Mouse (Mus musculus) layer of hippocampus, postnatal 25 days (tissue): ENCODE results near the gene Gm49337. TPM values are rescaled to one million over a fixed set of nuclear protein-coding genes. Genes with fewer than 3 reads are reported as not detected.

Experiments
- DNase-seq, 2 experiments: peaks; one replicate each; pipeline ENCODE4 v3.0.0; 2022; ENCODE audit warnings: mixed read lengths in 2 of 2, low spot score in 1 of 2; ENCODE audit errors: extremely low spot score in 1 of 2
- total RNA-seq, 2 experiments: library from RNA; stranded (reverse); gene quantifications; 2 replicates each; pipeline ENCODE4 v1.2.3; 2021

The Gm49337 gene
- total RNA-seq, 2 experiments from 2014 or later: 2.9 TPM; not detected in 1

- peak in 1 of 2 experiments; percentile 37 for DNase-seq
Measured at GRCm38 (mm10) chr4:116160769-116161168, 12.4 kb upstream of the Gm49337 start.

GRCm38 (mm10) chr4:116162142-116162541 is 11.0 kb upstream of the Gm49337 start:
- no peak for DNase-seq

- no peak for DNase-seq
Measured at GRCm38 (mm10) chr4:116164759-116165554, 8.2 kb upstream of the Gm49337 start.

- no peak for DNase-seq
Measured at GRCm38 (mm10) chr4:116165708-116166407, 7.3 kb upstream of the Gm49337 start.

GRCm38 (mm10) chr4:116167404-116167803 is 5.8 kb upstream of the Gm49337 start, which contains the start of gene Tspan1:
Gene Tspan1, minus strand, starts transcription at chr4:116167601.
- DNase-seq: no peak

GRCm38 (mm10) chr4:116168617-116169352 is 4.4 kb upstream of the Gm49337 start:
- DNase-seq: peak in 1 of 2 experiments; percentile 90

GRCm38 (mm10) chr4:116169353-116169672 is 3.9 kb upstream of the Gm49337 start:
- DNase-seq: no peak

GRCm38 (mm10) chr4:116173752-116174151 is 568 bp downstream of the Gm49337 start:
- DNase-seq: no peak

GRCm38 (mm10) chr4:116174466-116175116 is 1.4 kb downstream of the Gm49337 start:
- no peak for DNase-seq

GRCm38 (mm10) chr4:116175136-116175535 is 2.0 kb downstream of the Gm49337 start:
- no peak for DNase-seq

- DNase-seq: no peak
Measured at GRCm38 (mm10) chr4:116175711-116176542, 2.7 kb downstream of the Gm49337 start.

- peak; percentile 44 to 59 for DNase-seq
Measured at GRCm38 (mm10) chr4:116176543-116176988, 3.4 kb downstream of the Gm49337 start.

- DNase-seq: no peak
Measured at GRCm38 (mm10) chr4:116177140-116177539, 4.0 kb downstream of the Gm49337 start.

- no peak for DNase-seq
Measured at GRCm38 (mm10) chr4:116182079-116182478, 8.9 kb downstream of the Gm49337 start.

GRCm38 (mm10) chr4:116182745-116183144 is 9.6 kb downstream of the Gm49337 start:
- no peak for DNase-seq

- no peak for DNase-seq
Measured at GRCm38 (mm10) chr4:116185083-116185482, 11.9 kb downstream of the Gm49337 start.

- DNase-seq: no peak
Measured at GRCm38 (mm10) chr4:116192286-116192835, 19.2 kb downstream of the Gm49337 start.

- DNase-seq: no peak
Measured at GRCm38 (mm10) chr4:116193583-116194383, 20.6 kb downstream of the Gm49337 start.
